Mouse (Mus musculus): Measurements from ENCODE around the gene Fstl4. TPM values are rescaled to one million over a fixed set of nuclear protein-coding genes. Genes with fewer than 3 reads are reported as not detected.

Gene Fstl4
- polyA plus RNA-seq, 1 experiment, result 0.18 TPM

GRCm38 (mm10) chr11:53091596-53091995 lies 327.2 kb downstream of the Fstl4 start:
- DNase-seq (ENCODE audit: low read depth in 1 of 2, low spot score in 2 of 2), result no peak
- WGBS, result 82% methylated on average over 5 of the region's 5 CpGs
- Histone ChIP-seq H3K4me3 (ENCODE audit: extremely low read depth, insufficient read depth, insufficient read length) (no peak overlapping the region), H3K4me1 (ENCODE audit: control insufficient read depth, insufficient read depth, insufficient read length) (no peaks in the 10 kb centered on the region), H3K36me3 (ENCODE audit: control insufficient read depth, insufficient read depth, low read length) (no peaks in the 10 kb centered on the region), H3K27ac (ENCODE audit: insufficient read depth, low read length) (no peak overlapping the region), H3K27me3 (ENCODE audit: control insufficient read depth, insufficient read depth, low read length) (no peaks in the 10 kb centered on the region)
- no peak for TF ChIP-seq CTCF (IDR thresholded peaks at IDR 0.05; ENCODE audit: extremely low read depth, insufficient read depth, insufficient read length, insufficient replicate concordance)
- TF ChIP-seq POLR2A (IDR thresholded peaks at IDR 0.05; ENCODE audit: low read depth, low read length), result no peak

DNA sequence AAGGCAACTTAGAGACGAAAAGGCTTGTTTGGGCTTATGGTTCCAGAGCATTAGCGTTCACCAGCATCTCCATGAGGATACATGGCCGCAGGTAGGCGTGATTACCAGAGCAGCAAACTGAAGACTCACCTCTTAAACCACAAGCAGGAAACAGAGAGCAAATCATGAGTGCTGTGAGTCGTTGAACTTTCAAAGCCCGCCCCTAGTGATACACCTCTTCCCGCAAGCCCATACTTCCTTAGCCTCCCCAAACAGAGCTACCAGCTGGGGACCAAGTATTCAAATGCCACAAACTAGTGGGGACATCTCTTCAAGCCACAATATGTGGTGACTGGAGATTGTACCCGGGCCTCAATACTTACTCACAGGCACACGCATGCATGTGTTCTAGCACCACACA lies 332.4 kb downstream of the Fstl4 start:
- Histone ChIP-seq H3K4me3 (ENCODE audit: extremely low read depth, insufficient read depth, insufficient read length) (no peak overlapping the region), H3K4me1 (ENCODE audit: control insufficient read depth, insufficient read depth, insufficient read length) (no peaks in the 10 kb centered on the region), H3K27ac (ENCODE audit: insufficient read depth, low read length) (no peak overlapping the region), H3K36me3 (ENCODE audit: control insufficient read depth, insufficient read depth, low read length) (no peaks in the 10 kb centered on the region), H3K27me3 (ENCODE audit: control insufficient read depth, insufficient read depth, low read length) (no peaks in the 10 kb centered on the region)
- TF ChIP-seq POLR2A (IDR thresholded peaks at IDR 0.05; ENCODE audit: low read depth, low read length) (no peak), CTCF (IDR thresholded peaks at IDR 0.05; ENCODE audit: extremely low read depth, insufficient read depth, insufficient read length, insufficient replicate concordance) (no peak)
- DNase-seq (ENCODE audit: low read depth in 1 of 2, low spot score in 2 of 2), result no peak
- WGBS, result 15% methylated on average over 9 of the region's 9 CpGs

- Histone ChIP-seq H3K4me3 (ENCODE audit: extremely low read depth, insufficient read depth, insufficient read length) (no peak overlapping the region), H3K36me3 (ENCODE audit: control insufficient read depth, insufficient read depth, low read length) (no peaks in the 10 kb centered on the region), H3K4me1 (ENCODE audit: control insufficient read depth, insufficient read depth, insufficient read length) (no peaks in the 10 kb centered on the region), H3K27me3 (ENCODE audit: control insufficient read depth, insufficient read depth, low read length) (no peaks in the 10 kb centered on the region), H3K27ac (ENCODE audit: insufficient read depth, low read length) (no peak overlapping the region)
- TF ChIP-seq POLR2A (IDR thresholded peaks at IDR 0.05; ENCODE audit: low read depth, low read length) (no peak), CTCF (IDR thresholded peaks at IDR 0.05; ENCODE audit: extremely low read depth, insufficient read depth, insufficient read length, insufficient replicate concordance) (no peak)
- DNase-seq (ENCODE audit: low read depth in 1 of 2, low spot score in 2 of 2), result no peak
- WGBS, result 40% methylated on average over 8 of the region's 8 CpGs
Observed at GRCm38 (mm10) chr11:53097331-53097730, 332.9 kb downstream of the Fstl4 start.

DNA sequence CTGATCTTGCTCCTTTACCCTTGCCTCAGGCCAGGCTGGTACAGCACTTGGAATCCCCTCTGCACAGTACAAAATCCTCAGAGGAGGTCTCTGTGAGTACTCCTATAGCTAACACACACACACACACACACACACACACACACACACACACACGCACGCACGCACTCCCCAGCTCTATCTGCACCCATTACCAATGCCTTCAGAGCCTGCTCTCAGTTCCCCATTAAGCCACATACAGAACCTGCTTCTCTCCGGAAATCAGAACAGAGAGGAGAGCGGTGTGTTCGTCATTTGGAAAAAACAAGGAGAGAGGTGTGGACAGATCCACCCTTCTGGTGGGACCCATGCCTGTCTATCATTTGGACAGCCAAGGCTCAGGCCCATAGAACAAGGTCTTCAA lies 333.4 kb downstream of the Fstl4 start:
- 43% methylated on average over 6 of the region's 6 CpGs for WGBS
- no peak overlapping the region for H3K27ac ChIP-seq (ENCODE audit: insufficient read depth, low read length)
- TF ChIP-seq CTCF (IDR thresholded peaks at IDR 0.05; ENCODE audit: extremely low read depth, insufficient read depth, insufficient read length, insufficient replicate concordance), result no peak
- no peaks in the 10 kb centered on the region for H3K4me1 ChIP-seq (ENCODE audit: control insufficient read depth, insufficient read depth, insufficient read length)
- no peak overlapping the region for H3K4me3 ChIP-seq (ENCODE audit: extremely low read depth, insufficient read depth, insufficient read length)
- DNase-seq (ENCODE audit: low read depth in 1 of 2, low spot score in 2 of 2), result no peak
- H3K36me3 ChIP-seq (ENCODE audit: control insufficient read depth, insufficient read depth, low read length), result no peaks in the 10 kb centered on the region
- no peaks in the 10 kb centered on the region for H3K27me3 ChIP-seq (ENCODE audit: control insufficient read depth, insufficient read depth, low read length)

GRCm38 (mm10) chr11:53098780-53099198 lies 334.4 kb downstream of the Fstl4 start:
- no peak for DNase-seq (ENCODE audit: low read depth in 1 of 2, low spot score in 2 of 2)
- no peak for TF ChIP-seq CTCF (IDR thresholded peaks at IDR 0.05; ENCODE audit: extremely low read depth, insufficient read depth, insufficient read length, insufficient replicate concordance)
- TF ChIP-seq POLR2A (IDR thresholded peaks at IDR 0.05; ENCODE audit: low read depth, low read length), result no peak
- WGBS, result 74% methylated on average over 3 of the region's 3 CpGs
- Histone ChIP-seq H3K36me3 (ENCODE audit: control insufficient read depth, insufficient read depth, low read length) (no peaks in the 10 kb centered on the region), H3K4me3 (ENCODE audit: extremely low read depth, insufficient read depth, insufficient read length) (no peak overlapping the region), H3K27ac (ENCODE audit: insufficient read depth, low read length) (no peak overlapping the region), H3K4me1 (ENCODE audit: control insufficient read depth, insufficient read depth, insufficient read length) (no peaks in the 10 kb centered on the region), H3K27me3 (ENCODE audit: control insufficient read depth, insufficient read depth, low read length) (no peaks in the 10 kb centered on the region)

- no peak overlapping the region for H3K27ac ChIP-seq (ENCODE audit: insufficient read depth, low read length)
- no peak for DNase-seq (ENCODE audit: low read depth in 1 of 2, low spot score in 2 of 2)
- H3K27me3 ChIP-seq (ENCODE audit: control insufficient read depth, insufficient read depth, low read length), result no peaks in the 10 kb centered on the region
- no peak for TF ChIP-seq CTCF (IDR thresholded peaks at IDR 0.05; ENCODE audit: extremely low read depth, insufficient read depth, insufficient read length, insufficient replicate concordance)
- TF ChIP-seq POLR2A (IDR thresholded peaks at IDR 0.05; ENCODE audit: low read depth, low read length), result no peak
- H3K4me3 ChIP-seq (ENCODE audit: extremely low read depth, insufficient read depth, insufficient read length), result no peak overlapping the region
- no peaks in the 10 kb centered on the region for H3K4me1 ChIP-seq (ENCODE audit: control insufficient read depth, insufficient read depth, insufficient read length)
- no peaks in the 10 kb centered on the region for H3K36me3 ChIP-seq (ENCODE audit: control insufficient read depth, insufficient read depth, low read length)
- 85% methylated on average over 5 of the region's 5 CpGs for WGBS
Observed at GRCm38 (mm10) chr11:53099322-53099721, 334.9 kb downstream of the Fstl4 start.

- TF ChIP-seq CTCF (IDR thresholded peaks at IDR 0.05; ENCODE audit: extremely low read depth, insufficient read depth, insufficient read length, insufficient replicate concordance) (no peak), POLR2A (IDR thresholded peaks at IDR 0.05; ENCODE audit: low read depth, low read length) (no peak)
- Histone ChIP-seq H3K4me1 (ENCODE audit: control insufficient read depth, insufficient read depth, insufficient read length) (no peaks in the 10 kb centered on the region), H3K4me3 (ENCODE audit: extremely low read depth, insufficient read depth, insufficient read length) (no peak overlapping the region), H3K36me3 (ENCODE audit: control insufficient read depth, insufficient read depth, low read length) (no peaks in the 10 kb centered on the region), H3K27me3 (ENCODE audit: control insufficient read depth, insufficient read depth, low read length) (no peaks in the 10 kb centered on the region), H3K27ac (ENCODE audit: insufficient read depth, low read length) (no peak overlapping the region)
- DNase-seq (ENCODE audit: low read depth in 1 of 2, low spot score in 2 of 2), result no peak
- WGBS, result 94% methylated on average over 5 of the region's 5 CpGs
Observed at GRCm38 (mm10) chr11:53101732-53102131, 337.3 kb downstream of the Fstl4 start.

Data from spleen, adult 2 months (tissue).